Mouse (Mus musculus) midbrain, embryonic 12.5 days (tissue): ENCODE measurements around the gene Gm21637. TPM values are rescaled to one million over a fixed set of nuclear protein-coding genes. Genes with fewer than 3 reads are reported as not detected.
"Not testable (repeated sequence)": the region's sequence is repeated elsewhere in the genome, so short reads cannot be mapped to it uniquely, and the experiment has no call there.

Experiments used
- ATAC-seq: fragments of 200-750 bp; cut with Nextera tagmentation; 2 replicates; pipeline ENCODE4 v1.8.0; 2017; ENCODE audit warnings: low read depth, moderate TSS enrichment, moderate library complexity; ENCODE audit not compliant: low FRiP score
- H3K27ac ChIP-seq: fragments of 300-500 bp; sonication (generic); replicated peaks from 2 replicates; pipeline ENCODE4 v1.5.1; 2016; ENCODE audit warnings: mild to moderate bottlenecking
- H3K27me3 ChIP-seq: fragments of 300-500 bp; sonication (generic); 2 replicates; pipeline ENCODE4 v1.6.1; 2016; ENCODE audit warnings: mild to moderate bottlenecking
- H3K36me3 ChIP-seq: fragments of 300-500 bp; sonication (generic); 2 replicates; pipeline ENCODE4 v1.6.1; 2016
- H3K4me1 ChIP-seq: fragments of 300-500 bp; sonication (generic); 2 replicates; pipeline ENCODE4 v1.6.1; 2016
- H3K4me2 ChIP-seq: fragments of 300-500 bp; sonication (generic); replicated peaks from 2 replicates; pipeline ENCODE4 v1.6.1; 2016; ENCODE audit warnings: mild to moderate bottlenecking, moderate library complexity
- H3K4me3 ChIP-seq: fragments of 300-500 bp; sonication (generic); 2 replicates; pipeline ENCODE4 v1.5.1; 2016; ENCODE audit warnings: mild to moderate bottlenecking
- H3K9ac ChIP-seq: fragments of 300-500 bp; sonication (generic); replicated peaks from 2 replicates; pipeline ENCODE4 v1.6.1; 2016; ENCODE audit warnings: mild to moderate bottlenecking, moderate library complexity
- H3K9me3 ChIP-seq: fragments of 300-500 bp; sonication (generic); 2 replicates; pipeline ENCODE4 v1.6.1; 2016; ENCODE audit warnings: mild to moderate bottlenecking
- WGBS: fragments of 180-500 bp; shearing (Covaris S2); methylation state at CpG from one replicate; pipeline ENCODE4 v1.1.7; 2016; 5-methylcytosine and 5-hydroxymethylcytosine counted together
- polyA plus RNA-seq: library from polyadenylated mRNA; unstranded; fragments of >200 nt; fragmentation: Nextera tagmentation; extraction: Ambion mirVana; gene quantifications from 2 replicates; pipeline ENCODE4 v1.2.1, GENCODE M21; 2016

The Gm21637 gene
- not detected in 2 replicates for polyA plus RNA-seq

GRCm38 (mm10) chrX:31961744-31962143, at the start of gene Gm21637:
Gm21637 (plus strand) TSS chrX:31962044.
- ATAC-seq, H3K36me3 ChIP-seq, H3K4me3 ChIP-seq, H3K4me2 ChIP-seq, H3K27ac ChIP-seq, H3K9me3 ChIP-seq, H3K9ac ChIP-seq, H3K27me3 ChIP-seq, H3K4me1 ChIP-seq: not testable (repeated sequence)
- no CpG with 5 or more reads among the region's 1 CpGs for WGBS

Other genes starting within 250 kb of the Gm21637 start
- gene Btbd35f25, start 244.9 kb upstream of the Gm21637 start, polyA plus RNA-seq = not detected in 2 replicates
- gene Btbd35f22, start 85.8 kb downstream of the Gm21637 start, polyA plus RNA-seq = not detected in 2 replicates